Mouse (Mus musculus): ENCODE measurements at regions not wholly inside any gene's neighbourhood (a gene's known extent, or its start where the extent isn't known, plus 50 kb on each side); places are given as distances from the start of the nearest gene placed in this dataset.

- peak in 1 of 2 experiments; percentile 25 for DNase-seq (ENCODE audit: low spot score in 2 of 2)
- intact Hi-C loops (cut with DNase I), result loop anchor here (10.0 kb wide), 1 partner anchor 151 kb away; no protein-coding TSS in a partner anchor
Measured at GRCm38 (mm10) chr11:26956153-26956552, 362.4 kb upstream of the Vrk2 start.

GRCm38 (mm10) chr11:26931766-26932165 is 338.0 kb upstream of the Vrk2 start:
- intact Hi-C loops (cut with DNase I), result no loop called here
- DNase-seq (ENCODE audit: low spot score in 2 of 2), result no peak

- DNase-seq (ENCODE audit: low spot score in 2 of 2), result no peak
- intact Hi-C loops (cut with DNase I), result no loop called here
Measured at GRCm38 (mm10) chr11:26907099-26907498, 313.3 kb upstream of the Vrk2 start.

GRCm38 (mm10) chr11:26881635-26882034 is 287.8 kb upstream of the Vrk2 start:
- intact Hi-C loops (cut with DNase I), result no loop called here
- no peak for DNase-seq (ENCODE audit: low spot score in 2 of 2)

All from left cerebral cortex, postnatal 14 days (tissue).